Mouse (Mus musculus) retina, postnatal 1 day (tissue): ENCODE results near the gene Enox1.
"Not testable (repeated sequence)": the region's sequence is repeated elsewhere in the genome, so short reads cannot be mapped to it uniquely, and the experiment has no call there.

ENCODE experiments used
- DNase-seq: peaks from one replicate; pipeline ENCODE4 v3.0.0-alpha.2; 2012

Enox1 gene

GRCm38 (mm10) chr14:77524303-77524702, 367.7 kb downstream of the Enox1 start:
- no peak for DNase-seq

- no peak for DNase-seq
Measured at GRCm38 (mm10) chr14:77526262-77526661, 369.7 kb downstream of the Enox1 start.

- peak; percentile 76 for DNase-seq
Measured at GRCm38 (mm10) chr14:77529201-77529600, 372.6 kb downstream of the Enox1 start.

- DNase-seq, result no peak
Measured at GRCm38 (mm10) chr14:77529621-77530020, 373.1 kb downstream of the Enox1 start.

- DNase-seq, result peak; percentile 14
Measured at GRCm38 (mm10) chr14:77533638-77534037, 377.1 kb downstream of the Enox1 start.

- no peak for DNase-seq
Measured at GRCm38 (mm10) chr14:77534120-77534519, 377.6 kb downstream of the Enox1 start.

- no peak for DNase-seq
Measured at GRCm38 (mm10) chr14:77536592-77536991, 380.0 kb downstream of the Enox1 start.

GRCm38 (mm10) chr14:77539563-77539962, 383.0 kb downstream of the Enox1 start:
- not testable (repeated sequence) for DNase-seq

GRCm38 (mm10) chr14:77541925-77542324, 385.4 kb downstream of the Enox1 start:
- DNase-seq, result no peak

- no peak for DNase-seq
Measured at GRCm38 (mm10) chr14:77546531-77547274, 390.1 kb downstream of the Enox1 start.

GRCm38 (mm10) chr14:77547351-77547750, 390.8 kb downstream of the Enox1 start:
- no peak for DNase-seq

GRCm38 (mm10) chr14:77548963-77549362, 392.4 kb downstream of the Enox1 start:
- no peak for DNase-seq

- DNase-seq, result no peak
Measured at GRCm38 (mm10) chr14:77557446-77558070, 401.0 kb downstream of the Enox1 start.

- DNase-seq, result no peak
Measured at GRCm38 (mm10) chr14:77558910-77559309, 402.3 kb downstream of the Enox1 start.

- no peak for DNase-seq
Measured at GRCm38 (mm10) chr14:77559792-77560191, 403.2 kb downstream of the Enox1 start.

- DNase-seq, result no peak
Measured at GRCm38 (mm10) chr14:77561808-77562583, 405.4 kb downstream of the Enox1 start.

- DNase-seq, result peak; percentile 49
Measured at GRCm38 (mm10) chr14:77563922-77564321, 407.4 kb downstream of the Enox1 start.

- DNase-seq, result no peak
Measured at GRCm38 (mm10) chr14:77567120-77567519, 410.6 kb downstream of the Enox1 start.

- no peak for DNase-seq
Measured at GRCm38 (mm10) chr14:77574436-77574835, 417.9 kb downstream of the Enox1 start.

- DNase-seq, result no peak
Measured at GRCm38 (mm10) chr14:77576411-77576810, 419.8 kb downstream of the Enox1 start.

GRCm38 (mm10) chr14:77577481-77578251, 421.1 kb downstream of the Enox1 start:
- DNase-seq, result no peak

- DNase-seq, result no peak
Measured at GRCm38 (mm10) chr14:77578355-77578754, 421.8 kb downstream of the Enox1 start.
